Mouse (Mus musculus): ENCODE data around the gene Cldn5.

GRCm38 (mm10) chr16:18769501-18769900 lies 7.1 kb upstream of the Cldn5 start:
- TF ChIP-seq CTCF (IDR thresholded peaks at IDR 0.05; ENCODE audit: borderline replicate concordance, insufficient read depth, low read length), result no peak
- TF ChIP-seq POLR2A (IDR thresholded peaks at IDR 0.05; ENCODE audit: low read depth, low read length), result no peak
